Comparison of ENCODE assay signal across 8 mouse cellular contexts in genomic region chr1:178187216-178187791, GRCm38 (mm10). TPM values are rescaled to one million over a fixed set of nuclear protein-coding genes. Genes with fewer than 3 reads are reported as not detected.
DNase-seq lines count a peak whose midpoint lies in the region; ATAC-seq and TF ChIP-seq lines count a peak whose summit lies in the region.
"Not testable (repeated sequence)": the region's sequence is repeated elsewhere in the genome, so short reads cannot be mapped to it uniquely, and the experiment has no call there.

Gene Desi2, plus strand, starts transcription at chr1:178187417.

- peak within 1 kb of the TSS; percentile 45 for H3K4me2 ChIP-seq in kidney, embryonic 14.5 days (replicated peaks; ENCODE audit: low read depth, low read length)
- H3K4me2 ChIP-seq in limb, embryonic 15.5 days: peak within 1 kb of the TSS; percentile 59

- peak within 1 kb of the TSS; percentile 68 for H3K27ac ChIP-seq in bone marrow macrophage, adult 2 months (ENCODE audit: insufficient read depth, low read depth, low read length)
- peak within 1 kb of the TSS; percentile 65 for H3K27ac ChIP-seq in embryonic fibroblast, embryonic 13.5 days (ENCODE audit: insufficient read depth, low read length)
- peak within 1 kb of the TSS; percentile 51; the same call in 1 of the 2 replicates for H3K27ac ChIP-seq in kidney, embryonic 14.5 days (ENCODE audit: low read depth, low read length)
- H3K27ac ChIP-seq in limb, embryonic 15.5 days: peak within 1 kb of the TSS; percentile 69

- peak; percentile 99 for ATAC-seq in kidney, embryonic 14.5 days (ENCODE audit: low FRiP score, low TSS enrichment)
- peak; percentile 100 for ATAC-seq in limb, embryonic 15.5 days (ENCODE audit: insufficient number of reproducible peaks, low FRiP score, low TSS enrichment, low read depth)

- peak within 1 kb of the TSS; percentile 53 for H3K9ac ChIP-seq in kidney, embryonic 14.5 days (ENCODE audit: low read depth, low read length)
- H3K9ac ChIP-seq in limb, embryonic 15.5 days: 0 out of 2 replicates have a peak within 1 kb of the TSS, but pooled peaks have one; percentile 50

- H3K4me1 ChIP-seq in bone marrow macrophage, adult 2 months (ENCODE audit: control insufficient read depth, insufficient read depth, low read length): peaks cover 12% of the 10 kb centered on the region
- H3K4me1 ChIP-seq in embryonic fibroblast, embryonic 13.5 days (ENCODE audit: control insufficient read depth, insufficient read depth, low read length); kidney, embryonic 14.5 days (ENCODE audit: control insufficient read depth, insufficient read depth, low read length); limb, embryonic 15.5 days: not testable (repeated sequence)

- H3K4me3 ChIP-seq in bone marrow macrophage, adult 2 months (ENCODE audit: insufficient read depth, low read length): peak within 1 kb of the TSS; percentile 82
- peak within 1 kb of the TSS; percentile 84 for H3K4me3 ChIP-seq in embryonic fibroblast, embryonic 13.5 days (ENCODE audit: insufficient read depth, low read length)
- peak within 1 kb of the TSS; percentile 50 for H3K4me3 ChIP-seq in kidney, embryonic 14.5 days (ENCODE audit: low read length)
- H3K4me3 ChIP-seq in limb, embryonic 15.5 days: peak within 1 kb of the TSS; percentile 68

- H3K27me3 ChIP-seq in kidney, embryonic 14.5 days (ENCODE audit: control insufficient read depth, insufficient read depth, low read length); limb, embryonic 15.5 days: not testable (repeated sequence)

- TF ChIP-seq POLR2A in bone marrow macrophage, adult 2 months (IDR thresholded peaks at IDR 0.05; ENCODE audit: borderline replicate concordance, low read depth, low read length): not testable (repeated sequence)
- peak; percentile 88 for TF ChIP-seq POLR2A in embryonic fibroblast, embryonic 13.5 days (IDR thresholded peaks at IDR 0.05; ENCODE audit: low read depth, low read length)

- TF ChIP-seq CTCF in bone marrow macrophage, adult 2 months (IDR thresholded peaks at IDR 0.05; ENCODE audit: low read depth, low read length); embryonic fibroblast, embryonic 13.5 days (IDR thresholded peaks at IDR 0.05; ENCODE audit: borderline replicate concordance, insufficient read depth, low read length): not testable (repeated sequence)

- not testable (repeated sequence) for H3K9me3 ChIP-seq in kidney, embryonic 14.5 days (ENCODE audit: control insufficient read depth, low read length); limb, embryonic 15.5 days

- under 1% methylated on average over 31 of the region's 37 CpGs for WGBS in kidney, embryonic 14.5 days
- WGBS in limb, embryonic 15.5 days: under 1% methylated on average over 37 of the region's 37 CpGs

- H3K36me3 ChIP-seq in kidney, embryonic 14.5 days (ENCODE audit: control insufficient read depth, insufficient read depth, low read length); limb, embryonic 15.5 days: not testable (repeated sequence)

- peak; percentile 96 for DNase-seq in A20 (ENCODE audit: low read depth, low spot score)
- DNase-seq in heart, adult 9 months (ENCODE audit: low spot score in 2 of 2): peak; percentile 99
- DNase-seq in monocyte, adult 2 months (ENCODE audit: low read depth in 1 of 2, low spot score in 2 of 2): peak; percentile 95 to 96
- DNase-seq in spleen, postnatal 36 days (ENCODE audit: low spot score in 2 of 2): peak; percentile 97 to 98

RNA-seq across cellular contexts. Expression of gene Desi2, which starts in this region (rescaled TPM):
- 17.3 and 17.6 TPM in 2 replicates for polyA plus RNA-seq in bone marrow macrophage, adult 2 months (2012; ENCODE audit: insufficient read depth, insufficient read length, missing spikeins)
- 47.1 and 54.9 TPM in 2 replicates for polyA plus RNA-seq in embryonic fibroblast, embryonic 13.5 days (2011; ENCODE audit: insufficient read length, low read depth, missing spikeins)
- 27.7 and 35.1 TPM in 2 replicates for polyA plus RNA-seq in kidney, embryonic 14.5 days (2014; fragmentation: Nextera tagmentation; extraction: Ambion mirVana)
- 22.7 and 26.2 TPM in 2 replicates for polyA plus RNA-seq in limb, embryonic 15.5 days (2015; fragmentation: Nextera tagmentation; extraction: Ambion mirVana)

Comparison
In these comparisons a context has a peak if more than half of its experiments do, and no peak if none do; other contexts are left out.
1. Peak in every context shown above with its lines: DNase-seq, ATAC-seq, H3K4me3 ChIP-seq and H3K27ac ChIP-seq.